Comparison of ENCODE assay signal across 16 mouse cellular contexts in genomic region chr17:7665686-7666085, GRCm38 (mm10).
"Had no signal": no experiment of that assay in that cellular context is flagged by ENCODE, and none has a peak within 500 bp of the region (broad histone marks: within the 10 kb centered on the region; RNA-seq: fewer than 3 reads in every experiment).

No protein-coding gene starts in this region.

- H3K4me3 ChIP-seq: limb, embryonic 12.5 days; midbrain, embryonic 15.5 days; neural tube, embryonic 13.5 days had no signal

- H3K27me3 ChIP-seq: limb, embryonic 12.5 days; midbrain, embryonic 15.5 days; neural tube, embryonic 13.5 days had no signal

- H3K27ac ChIP-seq: kidney, postnatal 0 days; limb, embryonic 12.5 days; liver, embryonic 14.5 days; midbrain, embryonic 15.5 days; neural tube, embryonic 13.5 days had no signal

- DNase-seq: kidney, adult 8-10 months; kidney, postnatal 36 days; liver; lung, adult 2 months; lung, postnatal 10 days; lung, postnatal 4 days; right cerebral cortex, postnatal 4 days; spleen, adult 18-20 months; thymus, adult 2 months; thymus, postnatal 25 days had no signal

- H3K4me2 ChIP-seq: limb, embryonic 12.5 days; midbrain, embryonic 11.5 days; midbrain, embryonic 15.5 days; neural tube, embryonic 13.5 days had no signal

- ATAC-seq: midbrain, embryonic 15.5 days had no signal

- H3K9me3 ChIP-seq: limb, embryonic 12.5 days; midbrain, embryonic 15.5 days; neural tube, embryonic 13.5 days had no signal

- H3K9ac ChIP-seq: limb, embryonic 12.5 days; liver, embryonic 14.5 days; midbrain, embryonic 15.5 days; neural tube, embryonic 13.5 days had no signal

- H3K36me3 ChIP-seq: limb, embryonic 12.5 days; midbrain, embryonic 15.5 days; neural tube, embryonic 13.5 days had no signal
